Mouse (Mus musculus) v-Abl transformed pro-B cells (cell line): ENCODE measurements around the gene Vmn1r194.
"Not testable (repeated sequence)": the region's sequence is repeated elsewhere in the genome, so short reads cannot be mapped to it uniquely, and the experiment has no call there.

Experiments
- in situ Hi-C, 2 experiments: fragments of 400-800 bp; cut with MboI; formaldehyde crosslinking; loops; one replicate each; pipeline ENCODE4 v1.15.1; 2025; ENCODE audit not compliant: unreplicated experiment in 2 of 2

The Vmn1r194 gene

DNA sequence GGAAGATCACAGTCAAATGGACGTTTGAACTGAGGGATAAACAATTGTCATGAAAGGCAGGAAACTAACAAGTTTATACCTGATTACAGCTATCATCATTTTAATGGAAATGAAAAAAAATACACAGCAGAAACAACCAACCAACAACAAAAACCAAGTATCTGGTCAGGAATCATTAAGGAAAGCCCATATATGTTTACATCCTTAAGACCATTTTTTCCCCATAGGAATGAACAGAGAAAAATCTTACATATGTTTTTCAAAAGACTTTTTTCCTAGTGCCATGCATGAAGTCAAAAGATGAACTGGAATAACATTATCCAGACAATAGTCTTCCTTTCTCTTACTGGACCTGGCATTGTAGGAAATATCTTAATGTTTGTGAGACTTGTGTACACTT lies at the start of gene Vmn1r194:
TSS of gene Vmn1r194 (plus strand) at position 301 of the 400 bp plus-strand sequence.
- in situ Hi-C loops, result no loop called here

DNA sequence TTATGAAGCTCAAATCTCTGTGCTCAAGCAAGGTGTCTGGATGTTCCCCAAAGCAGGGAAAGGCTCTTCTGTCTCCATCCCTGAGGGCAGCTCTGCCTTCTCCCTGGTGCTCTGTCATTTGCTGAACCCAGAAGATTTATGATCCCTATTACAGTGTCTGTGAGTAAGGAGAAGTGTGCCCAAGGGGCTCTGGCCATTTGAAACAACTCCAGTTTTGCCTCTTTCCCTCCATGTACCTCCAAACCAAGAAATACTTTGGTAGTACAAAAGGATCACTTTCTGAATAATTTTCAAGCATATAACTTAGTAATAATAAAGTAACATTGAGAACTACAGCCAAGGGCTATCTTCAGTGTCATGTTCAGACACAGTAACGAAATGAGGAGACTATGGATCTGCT lies 21.0 kb upstream of the Vmn1r194 start, which contains the start of gene Vmn1r193:
TSS of gene Vmn1r193 (minus strand) at position 101 of the 400 bp plus-strand sequence.
- in situ Hi-C loops, result not testable (repeated sequence)

GRCm38 (mm10) chr13:22270222-22270621 lies 26.2 kb downstream of the Vmn1r194 start, which contains the start of gene Vmn1r195:
TSS of gene Vmn1r195 (plus strand) at chr13:22270522.
- in situ Hi-C loops, result not testable (repeated sequence)

GRCm38 (mm10) chr13:22271721-22272120 lies 27.7 kb downstream of the Vmn1r194 start:
- in situ Hi-C loops, result no loop called here

DNA sequence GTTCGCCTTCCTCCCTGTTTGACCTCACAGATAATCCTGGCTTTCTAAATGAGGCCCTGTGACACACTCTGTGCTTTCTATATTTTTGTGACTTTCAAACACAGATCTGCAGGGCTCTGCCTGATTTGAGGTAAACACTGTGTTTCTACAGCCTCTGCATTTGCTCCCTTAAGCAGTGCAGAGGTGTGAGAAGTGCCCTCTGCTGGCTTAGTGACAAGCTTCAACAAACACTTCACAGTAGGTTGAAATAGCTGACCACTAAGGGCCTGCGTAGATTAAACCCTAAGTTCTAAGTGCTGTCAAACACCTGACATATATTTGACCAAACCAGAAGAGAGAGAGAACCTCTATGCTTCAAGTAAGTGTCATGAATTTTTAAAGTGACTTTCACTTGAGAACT lies 40.6 kb downstream of the Vmn1r194 start:
- in situ Hi-C loops, result no loop called here

DNA sequence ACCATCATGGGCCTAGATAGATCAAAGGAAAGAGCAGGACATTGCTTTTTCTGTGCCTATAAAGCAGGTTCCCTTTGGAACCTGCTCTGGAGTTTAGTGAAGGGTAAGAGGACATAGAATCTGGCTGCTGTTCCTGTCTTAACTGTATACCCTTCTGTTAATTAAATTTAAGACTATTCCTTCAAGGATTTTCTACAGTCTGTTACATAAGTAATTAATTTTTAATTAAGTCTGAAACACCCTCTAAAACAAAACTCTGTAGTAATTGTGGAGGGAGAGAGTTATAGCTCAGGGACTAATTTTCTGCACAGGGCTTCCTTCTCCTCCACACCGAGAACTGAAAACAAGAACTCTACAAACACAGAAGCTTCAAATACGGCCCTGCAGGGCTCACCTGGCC lies 45.6 kb downstream of the Vmn1r194 start, which contains the start of gene Vmn1r196:
TSS of gene Vmn1r196 (plus strand) at position 301 of the 400 bp plus-strand sequence.
- in situ Hi-C loops, result no loop called here
